Mouse (Mus musculus) hindbrain, embryonic 10.5 days (tissue): ENCODE results near the gene Avpr1b. TPM values are rescaled to one million over a fixed set of nuclear protein-coding genes. Genes with fewer than 3 reads are reported as not detected.

Experiments
- DNase-seq: peaks from one replicate; pipeline ENCODE4 v3.0.0-alpha.2; 2017; ENCODE audit warnings: low spot score
- H3K27ac ChIP-seq: fragments of 300-500 bp; sonication (generic); 2 replicates; pipeline ENCODE4 v1.5.1; 2016; ENCODE audit warnings: mild to moderate bottlenecking, moderate library complexity
- H3K27me3 ChIP-seq: fragments of 300-500 bp; sonication (generic); 2 replicates; pipeline ENCODE4 v1.6.1; 2016; ENCODE audit warnings: mild to moderate bottlenecking; ENCODE audit not compliant: poor library complexity, insufficient read depth, severe bottlenecking
- H3K36me3 ChIP-seq: fragments of 300-500 bp; sonication (generic); 2 replicates; pipeline ENCODE4 v1.6.1; 2016; ENCODE audit warnings: mild to moderate bottlenecking, moderate library complexity
- H3K4me1 ChIP-seq: fragments of 300-500 bp; sonication (generic); replicated peaks from 2 replicates; pipeline ENCODE4 v1.6.1; 2016; ENCODE audit warnings: mild to moderate bottlenecking
- H3K4me3 ChIP-seq: fragments of 300-500 bp; sonication (generic); 2 replicates; pipeline ENCODE4 v1.5.1; 2016; ENCODE audit warnings: mild to moderate bottlenecking, moderate library complexity
- H3K9me3 ChIP-seq: fragments of 300-500 bp; sonication (generic); 2 replicates; pipeline ENCODE4 v1.6.1; 2016; ENCODE audit warnings: mild to moderate bottlenecking, moderate library complexity
- WGBS: fragments of 180-500 bp; shearing (Covaris S2); methylation state at CpG from one replicate; pipeline ENCODE4 v1.1.7; 2016; 5-methylcytosine and 5-hydroxymethylcytosine counted together
- polyA plus RNA-seq: library from polyadenylated mRNA; unstranded; fragments of >200 nt; fragmentation: Nextera tagmentation; extraction: Ambion mirVana; gene quantifications from 2 replicates; pipeline ENCODE4 v1.2.1, GENCODE M21; 2016

The Avpr1b gene
- polyA plus RNA-seq, 1 experiment from 2014 or later = not detected

GRCm38 (mm10) chr1:131660266-131660665 lies 61.2 kb downstream of the Avpr1b start:
- H3K4me3 ChIP-seq = no peak overlapping the region
- H3K9me3 ChIP-seq = no peaks in the 10 kb centered on the region
- DNase-seq = no peak
- H3K4me1 ChIP-seq = peaks cover 7% of the 10 kb centered on the region; the same call in 1 of the 2 replicates
- H3K36me3 ChIP-seq = no peaks in the 10 kb centered on the region
- 89% methylated on average over 2 of the region's 2 CpGs for WGBS
- no peak overlapping the region for H3K27ac ChIP-seq
- H3K27me3 ChIP-seq = no peaks in the 10 kb centered on the region

- WGBS = 83% methylated on average over 7 of the region's 7 CpGs
- H3K4me3 ChIP-seq = no peak overlapping the region
Measured at GRCm38 (mm10) chr1:131660716-131661472, 61.9 kb downstream of the Avpr1b start.

More at GRCm38 (mm10) chr1:131660716-131661472, 61.9 kb downstream of the Avpr1b start:
- Histone ChIP-seq H3K4me1 (peaks cover 7% of the 10 kb centered on the region; the same call in 1 of the 2 replicates), H3K9me3 (no peaks in the 10 kb centered on the region), H3K27me3 (no peaks in the 10 kb centered on the region), H3K36me3 (no peaks in the 10 kb centered on the region), H3K27ac (no peak overlapping the region)
- no peak for DNase-seq

Other genes with a start within 250 kb of the Avpr1b start
- 17.2 TPM in 2 replicates for gene Srgap2, start 71.9 kb upstream of the Avpr1b start, polyA plus RNA-seq
- gene Fam72a, start 71.3 kb upstream of the Avpr1b start, polyA plus RNA-seq = 4.3 and 5.7 TPM in 2 replicates
- 0.21 TPM in 1 of 2 replicates, not detected in the other for gene Ctse, start 39.1 kb downstream of the Avpr1b start, polyA plus RNA-seq
- gene Rab7b, start 89.5 kb downstream of the Avpr1b start, polyA plus RNA-seq = 0.68 and 1.1 TPM in 2 replicates
- gene Slc26a9, start 144.8 kb downstream of the Avpr1b start, polyA plus RNA-seq = 0.05 and 1.4 TPM in 2 replicates
- gene Pm20d1, start 198.1 kb downstream of the Avpr1b start, polyA plus RNA-seq = 1.4 and 2.2 TPM in 2 replicates
- gene Slc41a1, start 228.3 kb downstream of the Avpr1b start, polyA plus RNA-seq = 8.9 and 10.7 TPM in 2 replicates